Mouse (Mus musculus) forebrain, embryonic 15.5 days (tissue): ENCODE results near the gene Tmem185b. TPM values are rescaled to one million over a fixed set of nuclear protein-coding genes. Genes with fewer than 3 reads are reported as not detected.

Source experiments
- ATAC-seq: fragments of 200-750 bp; cut with Nextera tagmentation; replicated peaks from 2 replicates; pipeline ENCODE4 v1.8.0; 2017; ENCODE audit warnings: mild to moderate bottlenecking, moderate TSS enrichment, moderate library complexity
- H3K27ac ChIP-seq: fragments of 300-500 bp; sonication (generic); replicated peaks from 2 replicates; pipeline ENCODE4 v1.5.1; 2015; ENCODE audit warnings: mild to moderate bottlenecking, inconsistent platforms
- H3K27me3 ChIP-seq: fragments of 300-500 bp; sonication (generic); 2 replicates; pipeline ENCODE4 v1.6.1; 2015; ENCODE audit warnings: inconsistent platforms
- H3K36me3 ChIP-seq: fragments of 300-500 bp; sonication (generic); 2 replicates; pipeline ENCODE4 v1.6.1; 2015; ENCODE audit warnings: mild to moderate bottlenecking, inconsistent platforms
- H3K4me1 ChIP-seq: fragments of 300-500 bp; sonication (generic); 2 replicates; pipeline ENCODE4 v1.6.1; 2015; ENCODE audit warnings: inconsistent platforms
- H3K4me2 ChIP-seq: fragments of 300-500 bp; sonication (generic); replicated peaks from 2 replicates; pipeline ENCODE4 v1.6.1; 2015; ENCODE audit warnings: mild to moderate bottlenecking, inconsistent platforms
- H3K4me3 ChIP-seq: fragments of 300-500 bp; sonication (generic); 2 replicates; pipeline ENCODE4 v1.5.1; 2015; ENCODE audit warnings: mild to moderate bottlenecking, inconsistent platforms
- H3K9ac ChIP-seq: fragments of 300-500 bp; sonication (generic); replicated peaks from 2 replicates; pipeline ENCODE4 v1.6.1; 2015; ENCODE audit warnings: mild to moderate bottlenecking, inconsistent platforms
- H3K9me3 ChIP-seq: fragments of 300-500 bp; sonication (generic); 2 replicates; pipeline ENCODE4 v1.6.1; 2016; ENCODE audit warnings: inconsistent platforms
- WGBS: fragments of 180-500 bp; shearing (Covaris S2); methylation state at CpG from one replicate; pipeline ENCODE4 v1.1.7; 2015; ENCODE audit warnings: mixed read lengths; 5-methylcytosine and 5-hydroxymethylcytosine counted together
- polyA plus RNA-seq: library from polyadenylated mRNA; unstranded; fragments of >200 nt; fragmentation: Nextera tagmentation; extraction: Ambion mirVana; gene quantifications from 2 replicates; pipeline ENCODE4 v1.2.1, GENCODE M21; 2015

Tmem185b gene
- polyA plus RNA-seq, 1 experiment from 2014 or later, result 18.8 TPM

DNA sequence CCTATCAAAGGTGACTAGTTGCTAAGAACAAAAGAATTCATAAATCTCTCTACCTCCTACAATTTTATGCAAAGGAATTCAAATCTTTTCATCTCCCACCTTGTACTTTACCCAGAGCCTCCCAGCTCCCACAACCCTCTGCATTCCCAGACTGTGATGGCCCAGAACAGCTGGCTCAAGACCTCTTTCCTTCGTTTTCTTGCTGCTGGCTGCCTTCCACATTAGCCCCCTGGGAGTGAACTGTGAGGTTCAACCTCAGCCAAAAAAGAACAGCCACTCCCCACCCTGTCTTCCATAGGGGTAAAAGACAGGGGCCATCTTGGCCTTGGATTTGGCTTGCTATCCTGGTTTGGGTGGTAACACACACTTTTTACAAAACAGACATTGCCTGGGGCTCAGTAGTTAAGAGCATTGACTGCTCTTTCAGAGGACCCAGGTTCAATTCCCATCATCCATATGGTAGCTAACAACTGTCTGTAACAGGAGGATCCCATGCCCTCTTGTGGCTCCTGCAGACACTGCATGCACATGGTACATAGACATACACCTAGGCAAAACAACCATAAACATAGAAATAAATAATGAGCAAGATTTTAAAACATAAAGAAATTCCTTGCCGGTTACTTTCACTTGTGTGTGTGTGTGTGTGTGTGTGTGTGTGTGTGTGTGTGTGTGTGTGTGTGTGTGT is 31.8 kb upstream of the Tmem185b start:
- ATAC-seq, result no peak
- Histone ChIP-seq H3K27ac (no peak overlapping the region), H3K4me1 (no peaks in the 10 kb centered on the region), H3K9ac (no peak overlapping the region), H3K4me2 (no peak overlapping the region), H3K36me3 (no peaks in the 10 kb centered on the region), H3K9me3 (no peaks in the 10 kb centered on the region), H3K27me3 (no peaks in the 10 kb centered on the region), H3K4me3 (no peak overlapping the region)
- 65% methylated on average over 2 of the region's 2 CpGs for WGBS

DNA sequence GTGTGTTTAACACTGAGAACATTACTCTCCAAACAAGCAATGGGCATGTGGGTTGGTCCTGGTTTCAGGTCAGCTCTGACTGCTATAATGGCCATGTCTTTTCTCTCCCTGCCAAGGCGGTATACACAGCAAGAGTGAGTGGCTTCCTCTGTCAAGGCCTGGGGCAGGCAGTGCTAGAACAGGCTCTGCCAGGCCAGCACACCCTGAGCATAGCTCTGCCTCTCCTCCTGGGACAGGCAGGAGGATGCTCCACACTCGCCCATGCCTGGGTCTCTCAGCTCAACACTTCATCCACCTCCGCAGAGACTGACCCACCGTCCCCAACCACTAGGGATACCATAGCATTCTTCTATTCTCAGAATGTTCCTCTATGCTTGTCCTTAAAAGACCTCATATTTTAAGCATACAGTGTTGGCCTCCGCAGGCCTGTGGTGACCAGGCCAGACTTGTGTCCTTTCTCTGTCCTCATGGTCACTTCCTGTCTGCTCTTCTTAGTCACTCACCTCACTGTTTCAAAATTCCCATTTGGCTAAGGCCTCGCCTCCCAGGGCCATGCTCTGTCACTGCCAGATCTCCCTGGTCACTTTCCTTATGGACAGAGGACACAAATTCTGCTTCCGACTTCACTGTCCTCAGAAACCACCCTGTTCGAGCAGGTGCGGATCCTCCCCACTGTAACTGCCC is 31.1 kb upstream of the Tmem185b start:
- no peaks in the 10 kb centered on the region for H3K27me3 ChIP-seq
- H3K9me3 ChIP-seq, result no peaks in the 10 kb centered on the region
- H3K27ac ChIP-seq, result no peak overlapping the region
- ATAC-seq, result no peak
- no peaks in the 10 kb centered on the region for H3K36me3 ChIP-seq
- no peak overlapping the region for H3K4me3 ChIP-seq
- no peaks in the 10 kb centered on the region for H3K4me1 ChIP-seq
- no peak overlapping the region for H3K4me2 ChIP-seq
- WGBS, result 93% methylated on average over 9 of the region's 9 CpGs
- H3K9ac ChIP-seq, result no peak overlapping the region

DNA sequence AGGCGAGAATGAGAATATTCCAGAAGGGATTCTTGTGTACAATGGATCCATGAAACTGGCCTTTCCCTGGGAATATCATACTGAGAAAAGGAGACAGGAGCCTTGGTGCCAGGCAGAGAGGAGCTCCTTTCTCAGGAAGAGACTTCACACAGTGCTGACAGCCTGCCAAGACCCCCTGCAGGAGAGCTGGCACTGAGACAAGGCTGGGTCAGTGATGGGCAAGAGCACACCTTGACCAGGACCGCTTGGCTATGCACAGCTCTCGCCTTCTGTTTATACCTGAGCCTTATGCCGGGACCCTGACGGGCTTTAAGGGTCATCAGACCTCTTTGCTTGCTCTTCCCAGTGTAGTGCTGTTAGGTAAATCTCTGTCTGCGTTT is 30.6 kb upstream of the Tmem185b start:
- WGBS, result 86% methylated on average over 6 of the region's 6 CpGs
- no peaks in the 10 kb centered on the region for H3K4me1 ChIP-seq
- no peaks in the 10 kb centered on the region for H3K36me3 ChIP-seq
- H3K9ac ChIP-seq, result no peak overlapping the region
- ATAC-seq, result no peak
- H3K27ac ChIP-seq, result no peak overlapping the region
- no peaks in the 10 kb centered on the region for H3K27me3 ChIP-seq
- H3K4me3 ChIP-seq, result no peak overlapping the region
- H3K9me3 ChIP-seq, result no peaks in the 10 kb centered on the region
- no peak overlapping the region for H3K4me2 ChIP-seq

DNA sequence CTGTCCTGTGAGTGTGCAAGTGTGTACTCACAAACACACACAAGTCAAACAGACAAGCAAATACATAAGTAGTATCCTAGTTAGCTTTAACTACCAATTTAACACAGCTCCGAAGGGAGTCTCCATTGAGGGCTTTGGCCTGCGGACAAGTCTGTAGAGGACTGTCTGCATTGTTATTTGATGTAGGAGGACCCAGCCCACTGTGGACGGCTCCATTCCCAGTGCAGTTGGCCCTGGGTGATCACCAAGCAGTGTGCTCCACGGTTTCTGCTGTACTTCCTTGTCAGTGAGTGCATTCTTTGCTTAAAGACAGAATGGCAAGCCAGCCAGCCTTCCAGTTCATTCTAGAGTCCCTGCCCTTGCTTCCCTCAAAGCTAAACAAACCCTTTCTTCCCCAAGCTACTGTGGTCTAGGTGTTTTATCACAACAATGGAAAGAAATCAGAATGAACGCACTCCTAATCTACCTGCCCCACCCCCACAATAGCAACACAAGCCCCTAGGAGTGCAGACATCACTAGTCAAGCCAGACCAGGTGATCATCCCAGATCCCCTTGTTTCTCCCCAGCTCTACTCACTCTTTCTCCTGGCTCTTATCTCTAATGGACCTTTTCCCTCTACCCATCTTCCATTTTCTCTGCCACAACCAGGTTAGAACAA is 28.5 kb upstream of the Tmem185b start:
- Histone ChIP-seq H3K4me3 (no peak overlapping the region), H3K27ac (no peak overlapping the region), H3K36me3 (no peaks in the 10 kb centered on the region), H3K9ac (no peak overlapping the region), H3K4me1 (no peaks in the 10 kb centered on the region), H3K9me3 (no peaks in the 10 kb centered on the region), H3K27me3 (no peaks in the 10 kb centered on the region), H3K4me2 (no peak overlapping the region)
- ATAC-seq, result no peak
- 76% methylated on average over 5 of the region's 5 CpGs for WGBS

DNA sequence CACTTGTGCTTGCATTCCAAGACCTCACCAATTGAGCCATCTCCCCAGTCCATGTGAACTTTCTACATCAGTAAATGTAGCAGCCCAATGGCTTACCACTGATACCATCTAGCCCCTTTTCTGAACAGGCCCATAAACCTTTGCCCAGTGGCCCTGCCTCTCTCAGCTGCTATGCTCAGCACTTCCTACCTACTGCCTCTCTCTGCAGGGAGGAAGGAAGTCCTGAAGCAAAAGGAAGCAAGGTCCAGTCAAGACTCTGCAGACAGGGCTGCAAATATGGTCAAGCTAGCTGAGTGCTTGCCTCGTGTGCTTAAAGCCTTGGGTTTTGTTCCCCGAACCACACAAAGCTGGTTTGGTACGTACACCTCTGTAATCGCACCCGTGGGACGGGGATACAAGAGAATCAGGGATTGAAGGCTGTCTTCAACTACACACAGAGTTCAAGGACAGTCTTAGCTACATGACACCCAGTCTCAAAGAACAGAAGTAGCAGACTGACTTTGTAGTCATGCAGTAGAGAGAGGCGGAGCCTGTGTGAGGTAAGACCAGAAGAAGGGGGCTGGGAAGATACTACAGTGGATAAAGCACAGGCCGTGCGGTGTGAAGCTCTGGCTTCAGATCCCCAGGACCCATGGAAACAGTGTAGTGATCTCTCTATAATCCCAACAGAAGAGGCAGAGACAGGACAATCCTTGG is 27.3 kb upstream of the Tmem185b start:
- Histone ChIP-seq H3K4me3 (no peak overlapping the region), H3K27ac (no peak overlapping the region), H3K9ac (no peak overlapping the region), H3K36me3 (no peaks in the 10 kb centered on the region), H3K9me3 (no peaks in the 10 kb centered on the region), H3K4me1 (peaks cover 3% of the 10 kb centered on the region), H3K4me2 (no peak overlapping the region), H3K27me3 (no peaks in the 10 kb centered on the region)
- WGBS, result 86% methylated on average over 9 of the region's 9 CpGs
- ATAC-seq, result no peak

DNA sequence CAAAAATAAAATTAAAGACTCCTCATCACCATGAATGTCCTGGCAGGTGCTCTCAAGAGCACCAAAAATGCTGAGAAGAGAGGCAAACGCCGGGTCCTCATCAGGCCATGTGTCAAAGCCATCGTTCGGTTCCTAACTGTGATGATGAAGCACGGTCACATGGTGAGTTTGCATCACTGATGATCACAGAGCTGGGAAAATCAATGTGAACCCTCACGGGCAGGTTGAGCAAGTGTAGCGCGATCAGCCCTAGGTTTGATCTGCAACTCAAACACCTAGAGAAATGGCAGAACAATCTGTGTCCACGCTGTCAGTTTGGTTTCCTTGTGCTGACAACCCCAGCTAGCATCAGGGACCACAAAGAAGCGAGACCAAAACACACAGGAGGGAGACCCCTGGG is 26.5 kb upstream of the Tmem185b start:
- 92% methylated on average over 10 of the region's 10 CpGs for WGBS
- Histone ChIP-seq H3K27me3 (no peaks in the 10 kb centered on the region), H3K4me1 (peaks cover 9% of the 10 kb centered on the region), H3K9me3 (no peaks in the 10 kb centered on the region), H3K27ac (no peak overlapping the region), H3K4me3 (no peak overlapping the region), H3K36me3 (no peaks in the 10 kb centered on the region), H3K4me2 (no peak overlapping the region), H3K9ac (no peak overlapping the region)
- no peak for ATAC-seq

DNA sequence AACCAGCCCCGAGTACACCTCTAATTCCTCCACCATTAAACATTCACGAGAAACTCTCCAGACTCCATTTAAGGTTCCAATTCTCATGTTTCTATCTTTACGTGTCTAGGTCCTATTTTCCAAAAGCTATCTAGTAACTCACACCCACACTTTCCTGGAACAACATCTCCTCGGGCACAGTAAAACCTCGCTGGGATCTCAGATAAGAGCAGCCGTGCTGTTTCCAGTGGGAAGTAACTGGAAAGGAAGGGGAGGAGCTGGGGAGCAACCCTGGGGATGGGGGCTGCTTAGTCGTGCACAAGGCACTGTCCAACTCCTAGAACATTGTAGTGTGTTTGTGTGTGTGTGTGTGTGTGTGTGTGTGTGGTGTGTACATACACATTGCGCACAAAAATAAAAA is 24.1 kb upstream of the Tmem185b start:
- Histone ChIP-seq H3K27ac (no peak overlapping the region), H3K9me3 (no peaks in the 10 kb centered on the region), H3K9ac (no peak overlapping the region), H3K4me1 (peaks cover 15% of the 10 kb centered on the region), H3K4me3 (no peak overlapping the region), H3K36me3 (no peaks in the 10 kb centered on the region), H3K4me2 (no peak overlapping the region), H3K27me3 (no peaks in the 10 kb centered on the region)
- ATAC-seq, result no peak
- WGBS, result 85% methylated on average over 8 of the region's 8 CpGs

DNA sequence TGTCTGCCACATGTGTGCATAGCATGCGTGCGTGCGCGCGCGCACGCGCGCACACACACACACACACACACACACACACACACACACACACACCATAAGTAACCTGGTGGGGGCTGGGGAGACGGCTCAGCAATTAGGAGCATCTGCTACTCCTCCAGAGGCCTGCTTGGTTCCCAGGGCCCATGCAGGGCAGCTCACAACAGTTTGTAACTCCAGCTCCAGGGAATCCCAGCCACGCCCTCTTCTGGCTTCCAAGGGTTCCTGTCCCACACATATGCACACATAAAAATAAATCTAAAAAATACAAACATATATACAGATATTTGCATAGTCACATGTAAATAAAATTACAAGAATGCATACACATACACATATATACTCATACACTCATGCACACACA is 23.2 kb upstream of the Tmem185b start:
- ATAC-seq, result no peak
- peaks cover 15% of the 10 kb centered on the region for H3K4me1 ChIP-seq
- H3K27me3 ChIP-seq, result no peaks in the 10 kb centered on the region
- H3K9me3 ChIP-seq, result no peaks in the 10 kb centered on the region
- no peak overlapping the region for H3K4me3 ChIP-seq
- no peak overlapping the region for H3K4me2 ChIP-seq
- 93% methylated on average over 11 of the region's 11 CpGs for WGBS
- no peak overlapping the region for H3K9ac ChIP-seq
- no peaks in the 10 kb centered on the region for H3K36me3 ChIP-seq
- H3K27ac ChIP-seq, result no peak overlapping the region

DNA sequence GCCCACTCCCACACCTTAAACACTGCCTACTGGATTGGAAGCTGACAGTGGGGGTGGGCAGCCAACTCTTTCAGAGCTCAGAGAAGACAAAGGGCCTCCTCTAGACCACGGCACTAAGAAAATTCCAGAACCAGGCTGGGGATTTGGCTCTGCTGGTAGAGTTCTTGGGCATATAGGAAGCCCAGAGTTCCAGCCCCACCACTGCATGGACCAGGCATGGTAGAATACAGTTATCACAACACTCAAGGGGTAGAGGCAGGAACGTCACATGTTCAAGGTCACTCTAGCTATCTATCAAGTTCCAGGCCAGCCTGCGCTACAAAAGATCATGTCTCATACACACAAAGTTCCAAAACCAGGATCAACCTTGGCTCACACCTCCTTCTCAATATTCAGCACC is 22.8 kb upstream of the Tmem185b start:
- no peak for ATAC-seq
- no peak overlapping the region for H3K9ac ChIP-seq
- H3K4me2 ChIP-seq, result peak overlapping the region; percentile 87
- whole genome bisulfite sequencing, result 77% methylated on average over 3 of the region's 3 CpGs
- H3K9me3 ChIP-seq, result no peaks in the 10 kb centered on the region
- no peak overlapping the region for H3K27ac ChIP-seq
- no peaks in the 10 kb centered on the region for H3K36me3 ChIP-seq
- no peaks in the 10 kb centered on the region for H3K27me3 ChIP-seq
- H3K4me3 ChIP-seq, result peak overlapping the region; percentile 55; the same call in 1 of the 2 replicates
- H3K4me1 ChIP-seq, result peaks cover 15% of the 10 kb centered on the region

DNA sequence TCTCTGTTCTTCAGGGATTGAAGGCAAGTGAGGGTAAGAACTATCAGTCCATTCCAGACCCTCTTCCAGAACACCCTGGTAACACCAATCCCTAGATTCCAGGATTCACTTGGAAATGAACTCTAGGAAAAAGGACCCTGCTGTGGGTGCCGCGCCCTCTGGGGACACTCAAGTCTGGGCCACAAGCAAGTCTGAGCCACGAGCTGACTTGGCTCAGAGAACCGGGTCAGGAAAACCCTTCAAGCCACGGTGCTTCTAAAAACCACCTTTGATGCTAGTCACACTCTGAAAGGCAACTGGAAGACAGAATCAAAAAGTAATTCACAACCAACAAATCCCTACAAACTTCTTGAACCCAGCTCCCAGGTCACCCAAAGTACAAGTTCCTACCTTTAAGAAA is 22.2 kb upstream of the Tmem185b start:
- Histone ChIP-seq H3K27ac (no peak overlapping the region), H3K27me3 (no peaks in the 10 kb centered on the region), H3K36me3 (no peaks in the 10 kb centered on the region), H3K4me1 (peaks cover 21% of the 10 kb centered on the region), H3K4me2 (peak overlapping the region; percentile 87), H3K9me3 (no peaks in the 10 kb centered on the region), H3K9ac (peak overlapping the region; percentile 57; the same call in 1 of the 2 replicates), H3K4me3 (peak overlapping the region; percentile 55)
- ATAC-seq, result no peak
- 24% methylated on average over 5 of the region's 5 CpGs for WGBS

DNA sequence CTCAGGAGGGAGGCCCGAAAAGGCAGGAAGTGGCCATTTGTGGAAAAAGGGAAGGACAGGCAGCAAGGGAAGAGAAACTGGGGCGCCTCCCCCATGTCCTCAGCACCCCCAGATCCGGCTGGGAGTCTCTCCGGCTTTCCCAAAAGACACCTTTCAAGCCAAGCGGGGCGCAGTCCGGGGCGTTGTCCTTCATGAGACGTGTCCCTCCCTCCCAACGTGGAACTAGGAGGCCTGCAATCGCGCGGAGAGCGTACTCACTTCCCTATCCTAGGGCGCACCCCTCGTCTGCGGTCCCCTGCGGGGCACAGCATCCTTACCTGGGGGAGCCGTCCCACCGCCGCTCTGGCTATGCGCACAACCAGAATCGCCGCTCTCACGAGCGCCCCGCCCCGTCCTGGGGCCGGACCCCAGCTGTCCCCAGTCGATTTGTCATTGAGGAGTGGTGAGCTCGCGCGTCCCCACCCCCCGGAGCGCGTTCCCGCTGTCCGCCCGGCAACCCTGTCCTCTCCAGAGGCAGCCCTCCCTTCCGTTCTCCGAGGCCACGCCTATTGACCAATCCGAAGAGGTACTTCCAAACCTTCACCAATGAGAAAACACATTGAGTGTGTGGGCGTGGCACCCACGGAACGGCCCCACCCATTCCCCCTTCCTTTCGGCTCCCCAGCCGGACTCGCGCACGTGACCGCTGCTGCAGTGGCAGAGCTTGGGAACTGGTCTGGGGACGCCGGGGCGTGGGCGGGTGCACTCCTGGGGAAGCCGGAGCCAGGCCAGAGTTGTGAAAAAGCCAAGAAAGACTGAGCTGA is 21.5 kb upstream of the Tmem185b start, which contains the start of gene Ralb:
TSS of gene Ralb (minus strand) at position 535 of the 803 bp plus-strand sequence.
- Histone ChIP-seq H3K9me3 (no peaks in the 10 kb centered on the region), H3K4me1 (peaks cover 22% of the 10 kb centered on the region), H3K27me3 (no peaks in the 10 kb centered on the region), H3K4me2 (peak within 1 kb of the TSS; percentile 87), H3K9ac (peak within 1 kb of the TSS; percentile 57), H3K36me3 (no peaks in the 10 kb centered on the region), H3K27ac (peak within 1 kb of the TSS; percentile 19; the same call in 1 of the 2 replicates), H3K4me3 (peak within 1 kb of the TSS; percentile 55)
- 1% methylated on average over 57 of the region's 57 CpGs for WGBS
- ATAC-seq, result peak; percentile 97
